Mouse (Mus musculus): ENCODE data around the gene Ntsr2.

DNA sequence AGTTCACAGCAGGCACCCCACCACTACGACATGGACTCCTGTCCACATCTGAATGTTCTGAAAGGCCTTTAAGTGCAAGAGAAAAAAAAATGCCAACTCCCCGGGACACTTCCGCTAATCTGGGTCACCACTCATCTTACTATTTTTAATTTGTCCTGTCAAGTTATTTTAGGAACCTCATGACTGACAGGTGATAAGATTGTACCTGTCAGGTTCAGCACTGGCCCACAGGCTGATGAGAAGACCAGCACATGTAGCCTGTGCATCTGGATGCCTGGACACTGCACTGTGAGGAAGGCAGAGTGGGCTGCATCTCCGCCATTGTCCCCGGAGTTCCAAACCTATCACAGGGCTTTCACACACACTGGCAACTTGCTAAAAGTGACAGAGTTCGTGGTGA, 3.4 kb upstream of the Ntsr2 start:
- TF ChIP-seq CTCF (IDR thresholded peaks at IDR 0.05; ENCODE audit: control insufficient read depth, insufficient read depth, insufficient replicate concordance, low read depth, low read length), result no peak
- no peak for TF ChIP-seq POLR2A (IDR thresholded peaks at IDR 0.05; ENCODE audit: control insufficient read depth, low read depth, low read length)
